Mouse (Mus musculus) olfactory bulb, adult 2 months (tissue): ENCODE measurements around the gene Tmem248.

Source experiments
- CTCF ChIP-seq: fragments of 200-500 bp; IDR thresholded peaks from 2 replicates; pipeline ENCODE4 v1.5.1; 2012; ENCODE audit warnings: low read depth, mild to moderate bottlenecking, low read length, moderate library complexity; ENCODE audit not compliant: insufficient read depth
- POLR2A ChIP-seq: fragments of 200-500 bp; IDR thresholded peaks from 2 replicates; pipeline ENCODE4 v1.6.1; 2012; ENCODE audit warnings: mild to moderate bottlenecking, low read depth, low read length, moderate library complexity; ENCODE audit not compliant: insufficient read depth

GRCm38 (mm10) chr5:130290242-130290641 is 73.4 kb downstream of the Tmem248 start:
- TF ChIP-seq CTCF = no peak
- no peak for TF ChIP-seq POLR2A
